ENCODE assay signal across 23 mouse cellular contexts in genomic region chr17:77469678-77470077, GRCm38 (mm10).
"Had no signal": no experiment of that assay in that cellular context is flagged by ENCODE, and none has a peak within 500 bp of the region (broad histone marks: within the 10 kb centered on the region; RNA-seq: fewer than 3 reads in every experiment).

No protein-coding gene starts in this region.

- H3K27me3 ChIP-seq: embryonic facial prominence, embryonic 12.5 days; embryonic facial prominence, embryonic 13.5 days; embryonic facial prominence, embryonic 15.5 days; forebrain, embryonic 12.5 days; forebrain, embryonic 13.5 days; forebrain, embryonic 15.5 days had no signal

- H3K9ac ChIP-seq: embryonic facial prominence, embryonic 12.5 days; embryonic facial prominence, embryonic 13.5 days; embryonic facial prominence, embryonic 15.5 days; forebrain, embryonic 12.5 days; forebrain, embryonic 13.5 days; forebrain, embryonic 15.5 days; forebrain, postnatal 0 days had no signal

- H3K4me1 ChIP-seq: embryonic facial prominence, embryonic 10.5 days; embryonic facial prominence, embryonic 12.5 days; embryonic facial prominence, embryonic 13.5 days; embryonic facial prominence, embryonic 15.5 days; forebrain, embryonic 10.5 days; forebrain, embryonic 12.5 days; forebrain, embryonic 13.5 days; forebrain, embryonic 15.5 days had no signal

- H3K9me3 ChIP-seq: embryonic facial prominence, embryonic 10.5 days; embryonic facial prominence, embryonic 12.5 days; embryonic facial prominence, embryonic 13.5 days; embryonic facial prominence, embryonic 15.5 days; forebrain, embryonic 10.5 days; forebrain, embryonic 12.5 days; forebrain, embryonic 13.5 days; forebrain, embryonic 15.5 days had no signal

- H3K36me3 ChIP-seq: embryonic facial prominence, embryonic 10.5 days; embryonic facial prominence, embryonic 12.5 days; embryonic facial prominence, embryonic 13.5 days; embryonic facial prominence, embryonic 15.5 days; forebrain, embryonic 10.5 days; forebrain, embryonic 12.5 days; forebrain, embryonic 15.5 days had no signal

- H3K4me3 ChIP-seq: embryonic facial prominence, embryonic 10.5 days; embryonic facial prominence, embryonic 12.5 days; embryonic facial prominence, embryonic 13.5 days; embryonic facial prominence, embryonic 15.5 days; erythroblast, embryonic 14.5 days; forebrain, embryonic 10.5 days; forebrain, embryonic 12.5 days; forebrain, embryonic 13.5 days; forebrain, embryonic 15.5 days; gastrocnemius, adult 2 months; heart, adult 2 months had no signal

- DNase-seq: cerebellum, adult 9-10 months; cerebellum, adult 9-11 months; cerebellum, postnatal 14 days; cerebellum, postnatal 25 days; cerebellum, postnatal 36 days; forebrain, postnatal 0 days; gastrocnemius, adult 2 months; gastrocnemius, postnatal 10 days; gastrocnemius, postnatal 14 days; gastrocnemius, postnatal 25 days; gastrocnemius, postnatal 36 days; heart, adult 11 months; heart, adult 18-20 months; heart, adult 2 months had no signal

- H3K27ac ChIP-seq: embryonic facial prominence, embryonic 10.5 days; embryonic facial prominence, embryonic 12.5 days; embryonic facial prominence, embryonic 13.5 days; embryonic facial prominence, embryonic 15.5 days; forebrain, embryonic 10.5 days; forebrain, embryonic 12.5 days; forebrain, embryonic 13.5 days; forebrain, embryonic 15.5 days; gastrocnemius, adult 2 months; heart, adult 2 months had no signal
